Mouse (Mus musculus) ES-E14 (cell line): ENCODE data around the gene Obscn.

Source experiments
- CHD2 ChIP-seq: IDR thresholded peaks from 2 replicates; pipeline ENCODE4 v1.6.1; 2014; ENCODE audit warnings: mild to moderate bottlenecking, low read depth, low read length, inconsistent platforms
- HCFC1 ChIP-seq: IDR thresholded peaks from 2 replicates; pipeline ENCODE4 v1.6.1; 2012; ENCODE audit warnings: low read length, inconsistent platforms, borderline replicate concordance; ENCODE audit not compliant: insufficient read depth
- MAFK ChIP-seq: IDR thresholded peaks from 2 replicates; pipeline ENCODE4 v1.6.1; 2014; ENCODE audit warnings: mild to moderate bottlenecking, low read depth, low read length, inconsistent platforms; ENCODE audit not compliant: insufficient read depth
- ZNF384 ChIP-seq: IDR thresholded peaks from 2 replicates; pipeline ENCODE4 v1.6.1; 2012; ENCODE audit warnings: low read depth, low read length, inconsistent platforms

DNA sequence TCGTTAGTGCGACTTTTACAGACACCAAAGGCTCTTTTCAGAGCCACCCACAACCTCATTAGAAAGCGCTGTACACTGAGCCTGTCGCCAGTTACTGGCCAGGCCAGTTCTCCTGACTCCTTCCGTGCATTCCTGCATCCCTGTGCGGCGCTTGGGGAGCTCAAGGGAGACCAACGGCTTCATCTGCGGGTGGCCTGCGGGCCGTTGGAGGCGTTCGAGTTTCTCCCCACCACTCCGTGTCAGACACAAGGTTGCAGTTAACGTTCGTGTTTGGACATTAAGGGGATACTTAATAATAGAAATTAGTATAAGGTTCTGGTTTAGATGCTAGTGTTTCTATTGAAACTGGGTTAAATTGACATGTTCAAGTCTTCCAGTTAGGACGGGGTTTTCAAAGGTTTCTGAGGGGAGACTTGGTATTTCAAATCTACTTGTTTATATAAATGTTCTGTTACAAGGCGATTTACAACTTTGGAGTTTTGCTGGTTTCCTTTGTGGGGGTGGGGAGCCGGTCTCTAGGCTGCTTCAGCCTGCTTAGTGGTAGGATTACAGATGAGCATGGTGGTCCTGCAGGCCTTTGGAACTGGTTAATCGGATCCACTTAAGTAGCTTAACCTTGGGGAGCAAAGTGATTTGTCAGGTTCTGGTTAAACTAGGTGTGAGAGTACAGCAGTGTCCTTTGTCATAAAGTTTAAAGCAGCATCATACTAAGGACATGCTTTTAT lies 180.9 kb downstream of the Obscn start:
- TF ChIP-seq HCFC1 (no peak), MAFK (no peak), ZNF384 (no peak), CHD2 (no peak)
